Mouse (Mus musculus) cortical plate, adult 2 months (tissue): ENCODE data around the gene Nkx6-2. TPM values are rescaled to one million over a fixed set of nuclear protein-coding genes. Genes with fewer than 3 reads are reported as not detected.

Experiments
- H3K27ac ChIP-seq: fragments of 200-500 bp; 2 replicates; pipeline ENCODE4 v1.5.1; 2012; ENCODE audit warnings: low read length, control low read depth, inconsistent platforms; ENCODE audit not compliant: insufficient read depth
- H3K4me1 ChIP-seq: fragments of 200-500 bp; 2 replicates; pipeline ENCODE4 v1.6.1; 2011; ENCODE audit warnings: low read length; ENCODE audit not compliant: control insufficient read depth, insufficient read depth
- H3K4me3 ChIP-seq: fragments of 200-500 bp; 2 replicates; pipeline ENCODE4 v1.5.1; 2011; ENCODE audit warnings: mild to moderate bottlenecking, low read length, control low read depth; ENCODE audit not compliant: insufficient read depth
- CTCF ChIP-seq: fragments of 200-500 bp; IDR thresholded peaks from 2 replicates; pipeline ENCODE4 v1.5.1; 2011; ENCODE audit warnings: mild to moderate bottlenecking, control low read depth, low read length; ENCODE audit not compliant: insufficient read depth; ENCODE audit errors: extremely low read depth
- POLR2A ChIP-seq: fragments of 200-500 bp; IDR thresholded peaks from 2 replicates; pipeline ENCODE4 v1.6.1; 2011; ENCODE audit warnings: mild to moderate bottlenecking, low read length, control low read depth; ENCODE audit not compliant: insufficient read depth; ENCODE audit errors: extremely low read depth
- polyA plus RNA-seq: library from polyadenylated mRNA; depleted of rRNA; stranded (reverse); fragments of >200 nt; gene quantifications from 2 replicates; pipeline ENCODE4 v1.2.3, GENCODE M21; 2012; rRNA removed

Nkx6-2 gene
- polyA plus RNA-seq = 17.4 and 22.0 TPM in 2 replicates

- Histone ChIP-seq H3K27ac (peak within 1 kb of the TSS; percentile 57; the same call in 1 of the 2 replicates), H3K4me3 (no peak within 1 kb of the TSS), H3K4me1 (no peaks in the 10 kb centered on the region)
- TF ChIP-seq CTCF (no peak), POLR2A (no peak)
These were observed at the start of gene Nkx6-2 for GRCm38 (mm10) chr7:139582595-139582994. Gene Nkx6-2 (minus strand): TSS chr7:139582797.

- Histone ChIP-seq H3K4me1 (no peaks in the 10 kb centered on the region), H3K4me3 (no peak overlapping the region), H3K27ac (no peak overlapping the region)
- TF ChIP-seq CTCF (no peak), POLR2A (no peak)
These were observed 42.6 kb upstream of the Nkx6-2 start for GRCm38 (mm10) chr7:139625156-139625555.

GRCm38 (mm10) chr7:139622568-139622967, 40.0 kb upstream of the Nkx6-2 start:
- Histone ChIP-seq H3K27ac (no peak overlapping the region), H3K4me1 (no peaks in the 10 kb centered on the region), H3K4me3 (no peak overlapping the region)
- no peak for TF ChIP-seq POLR2A
- no peak for TF ChIP-seq CTCF

- TF ChIP-seq POLR2A (no peak), CTCF (peak; percentile 92)
- no peak overlapping the region for H3K27ac ChIP-seq
- no peaks in the 10 kb centered on the region; the same call in 1 of the 2 replicates for H3K4me1 ChIP-seq
- H3K4me3 ChIP-seq = 0 out of 2 replicates have a peak overlapping the region, but pooled peaks have one; percentile 0
These were observed 33.5 kb upstream of the Nkx6-2 start for GRCm38 (mm10) chr7:139615767-139616766.

- H3K27ac ChIP-seq = no peak overlapping the region
- TF ChIP-seq CTCF (no peak), POLR2A (no peak)
These were observed 27.7 kb upstream of the Nkx6-2 start for GRCm38 (mm10) chr7:139610328-139610727.

GRCm38 (mm10) chr7:139595862-139596261, 13.3 kb upstream of the Nkx6-2 start:
- H3K4me3 ChIP-seq = no peak overlapping the region
- no peak overlapping the region for H3K27ac ChIP-seq
- H3K4me1 ChIP-seq = peaks cover 1% of the 10 kb centered on the region; the same call in 1 of the 2 replicates
- TF ChIP-seq CTCF (no peak), POLR2A (no peak)

More at GRCm38 (mm10) chr7:139610328-139610727, 27.7 kb upstream of the Nkx6-2 start:
- Histone ChIP-seq H3K4me3 (no peak overlapping the region), H3K4me1 (no peaks in the 10 kb centered on the region; the same call in 1 of the 2 replicates)

GRCm38 (mm10) chr7:139595311-139595710, 12.7 kb upstream of the Nkx6-2 start:
- Histone ChIP-seq H3K4me1 (peaks cover 1% of the 10 kb centered on the region; the same call in 1 of the 2 replicates), H3K4me3 (no peak overlapping the region), H3K27ac (no peak overlapping the region)
- no peak for TF ChIP-seq CTCF
- no peak for TF ChIP-seq POLR2A

GRCm38 (mm10) chr7:139591311-139591710, 8.7 kb upstream of the Nkx6-2 start:
- Histone ChIP-seq H3K4me3 (no peak overlapping the region), H3K4me1 (no peaks in the 10 kb centered on the region), H3K27ac (no peak overlapping the region)
- TF ChIP-seq CTCF (no peak), POLR2A (no peak)

GRCm38 (mm10) chr7:139590302-139590701, 7.7 kb upstream of the Nkx6-2 start:
- Histone ChIP-seq H3K4me3 (no peak overlapping the region), H3K4me1 (no peaks in the 10 kb centered on the region), H3K27ac (no peak overlapping the region)
- TF ChIP-seq POLR2A (no peak), CTCF (peak; percentile 89)

GRCm38 (mm10) chr7:139587919-139588318, 5.3 kb upstream of the Nkx6-2 start:
- H3K27ac ChIP-seq = no peak overlapping the region

More at GRCm38 (mm10) chr7:139587919-139588318, 5.3 kb upstream of the Nkx6-2 start:
- TF ChIP-seq CTCF (no peak), POLR2A (no peak)
- H3K4me3 ChIP-seq = no peak overlapping the region
- no peaks in the 10 kb centered on the region for H3K4me1 ChIP-seq
